Mouse (Mus musculus) urinary bladder, postnatal 36 days (tissue): ENCODE measurements around the gene Dagla.
A peak's percentile ranks its signal among the peaks of the same experiment; 100 is the strongest.

Source experiments
- DNase-seq, 2 experiments: peaks; one replicate each; pipeline ENCODE4 v3.0.0; 2022; ENCODE audit warnings: low spot score in 2 of 2, mixed read lengths in 1 of 2

Gene Dagla

GRCm38 (mm10) chr19:10304810-10305544, at the start of gene Dagla:
Gene Dagla, minus strand, starts transcription at chr19:10304877.
- peak; percentile 71 to 72 for DNase-seq

DNA sequence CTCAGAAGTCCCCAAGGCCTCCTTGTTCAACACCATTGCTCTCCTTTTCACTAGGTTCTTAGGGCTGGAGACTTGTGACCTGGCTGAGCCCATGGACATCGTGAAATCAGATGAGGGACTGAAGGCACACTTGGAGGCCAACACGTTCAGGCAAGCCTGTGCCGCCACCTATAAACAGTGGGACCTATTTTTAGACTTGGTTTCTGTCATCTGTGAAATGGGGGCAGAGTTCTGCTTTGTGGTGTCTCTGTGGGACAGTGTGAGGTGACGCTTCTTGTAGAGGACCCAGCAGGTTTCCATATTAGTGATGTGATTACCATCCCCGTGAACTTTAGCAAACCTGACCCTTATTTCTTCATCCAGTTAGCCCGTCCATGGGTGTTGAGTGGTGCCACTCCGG, 47.5 kb upstream of the Dagla start:
- DNase-seq = no peak

DNA sequence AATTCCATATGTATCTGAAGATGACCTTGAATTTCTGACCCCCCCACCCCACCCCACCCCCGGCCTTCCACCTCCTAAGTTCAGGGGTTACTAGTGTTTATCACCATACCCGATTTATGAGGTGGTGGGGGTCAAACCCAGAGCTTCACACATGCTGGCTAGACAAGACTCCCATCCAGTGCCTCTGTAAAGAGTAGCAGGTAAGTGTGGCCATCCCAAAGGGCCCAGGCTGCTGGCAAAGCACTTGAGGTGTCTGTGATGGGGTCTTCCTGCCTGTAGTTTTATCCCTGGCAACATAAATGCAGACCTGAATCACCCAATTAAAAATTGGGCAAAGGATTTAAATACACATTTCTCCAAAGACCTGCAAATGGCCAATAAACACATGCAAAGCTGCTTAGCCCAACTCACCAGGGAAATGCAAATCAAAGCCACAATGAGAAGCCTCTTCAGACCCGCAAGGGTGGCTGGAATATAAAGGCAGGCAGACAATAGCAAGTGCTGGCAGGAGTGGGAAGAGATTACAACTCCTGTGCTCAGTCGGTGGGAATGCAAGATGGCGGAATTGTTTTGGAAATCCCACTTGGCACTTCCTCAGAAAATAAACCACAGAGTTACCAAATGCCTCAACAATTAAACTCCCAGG, 43.1 kb upstream of the Dagla start:
- no peak for DNase-seq

DNA sequence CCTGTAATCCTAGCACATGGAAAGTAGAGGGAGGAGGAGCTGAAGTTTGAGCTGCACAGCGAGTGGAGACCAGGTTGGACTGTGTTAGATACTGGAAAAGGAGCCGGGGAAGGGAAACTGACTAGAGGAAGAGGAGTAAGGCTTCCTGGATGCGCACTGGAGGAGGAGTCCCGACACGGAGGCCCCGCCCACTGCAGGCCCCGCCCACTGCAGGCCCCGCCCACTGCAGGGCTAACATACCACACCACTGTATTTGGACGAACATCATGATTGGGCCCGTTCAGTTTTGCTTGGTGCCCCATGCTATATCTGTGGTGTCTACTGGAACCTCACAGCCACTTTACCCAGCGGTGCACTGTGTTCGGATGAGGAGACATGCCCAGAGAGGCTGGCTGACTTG, 41.0 kb upstream of the Dagla start:
- DNase-seq = no peak

GRCm38 (mm10) chr19:10343866-10344265, 39.2 kb upstream of the Dagla start:
- DNase-seq = no peak

- peak in 1 of 2 experiments; percentile 26 for DNase-seq
Measured at GRCm38 (mm10) chr19:10341817-10342439, 37.3 kb upstream of the Dagla start.

DNA sequence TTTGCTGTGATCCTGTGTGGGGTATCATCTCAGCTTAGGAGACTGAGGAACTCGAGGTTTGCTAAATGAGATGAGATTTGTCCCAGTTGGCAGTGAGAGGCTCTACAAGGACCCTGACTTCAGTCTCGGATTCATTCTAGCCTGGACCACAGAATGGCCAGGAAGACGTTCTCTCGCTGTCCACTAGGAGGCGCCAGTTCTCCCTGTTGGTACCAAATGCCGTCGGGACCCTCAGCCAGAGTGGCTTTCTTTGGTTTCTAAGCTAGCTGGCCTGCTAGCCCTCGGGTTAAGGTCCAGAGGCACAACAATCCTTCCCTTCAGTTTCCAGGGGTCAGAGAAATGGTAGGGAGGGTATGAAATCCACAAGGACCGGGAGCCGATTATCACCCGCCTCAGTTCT, 36.5 kb upstream of the Dagla start:
- no peak for DNase-seq

DNA sequence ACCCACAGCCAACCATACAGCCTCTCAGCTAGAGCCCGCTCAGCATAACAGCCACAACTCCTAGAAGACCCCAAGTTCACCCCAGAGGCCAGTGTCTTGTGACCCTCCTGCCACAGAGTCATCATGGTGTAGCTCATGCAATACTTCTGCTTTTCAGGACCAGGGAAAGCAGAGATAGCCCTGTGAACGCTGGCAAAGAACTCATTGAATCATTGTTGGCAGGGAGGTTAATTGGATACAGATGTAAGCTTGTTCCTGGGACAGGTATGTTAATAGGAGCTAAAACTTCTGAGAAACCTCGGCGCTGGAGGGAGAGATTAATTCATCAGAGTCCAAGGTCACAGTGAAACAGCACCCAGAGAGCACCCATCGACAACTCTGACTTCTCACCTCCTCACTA, 36.0 kb upstream of the Dagla start:
- DNase-seq = no peak

DNA sequence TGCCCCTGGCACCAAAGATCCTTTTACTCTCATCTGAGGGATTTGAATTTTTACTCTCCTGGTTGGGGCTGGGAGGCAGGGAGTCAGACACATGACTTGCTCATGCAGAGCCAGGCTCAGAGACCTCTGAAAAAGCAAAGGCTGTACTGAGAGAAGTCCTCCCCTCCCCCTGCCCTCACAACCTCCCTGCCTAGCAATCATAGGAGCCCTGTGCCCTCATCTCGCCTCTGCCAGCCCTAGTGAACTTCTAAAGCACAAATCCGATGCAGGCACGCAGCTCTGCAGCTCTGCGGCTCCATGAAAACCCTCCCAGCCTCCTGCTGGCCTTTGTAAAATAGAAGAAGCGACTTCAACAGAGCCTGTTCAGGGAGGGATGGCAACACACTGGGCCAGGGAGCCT, 34.6 kb upstream of the Dagla start:
- no peak for DNase-seq

DNA sequence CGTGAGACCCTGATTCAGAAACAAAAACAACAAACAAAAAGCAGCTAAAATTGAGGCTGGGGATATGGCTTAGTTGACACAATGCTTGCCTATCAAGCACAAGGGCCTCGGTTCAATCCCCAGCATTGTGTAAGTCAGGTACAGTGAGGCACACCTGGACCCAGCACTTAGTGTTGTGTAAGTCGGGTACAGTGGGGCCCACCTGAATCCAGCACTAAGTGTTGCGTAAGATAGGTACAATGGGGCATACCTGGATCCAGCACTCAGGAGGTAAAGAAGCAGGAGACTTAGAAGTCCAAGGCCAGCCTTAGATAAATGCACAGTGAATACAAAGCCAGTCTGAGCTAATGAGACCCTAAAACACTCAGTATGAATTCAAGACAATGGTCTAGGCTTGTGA, 34.0 kb upstream of the Dagla start:
- no peak for DNase-seq

GRCm38 (mm10) chr19:10334467-10334866, 29.8 kb upstream of the Dagla start:
- no peak for DNase-seq

GRCm38 (mm10) chr19:10333545-10334252, 29.0 kb upstream of the Dagla start:
- DNase-seq = peak; percentile 36 to 55

GRCm38 (mm10) chr19:10331706-10332105, 27.0 kb upstream of the Dagla start:
- no peak for DNase-seq

DNA sequence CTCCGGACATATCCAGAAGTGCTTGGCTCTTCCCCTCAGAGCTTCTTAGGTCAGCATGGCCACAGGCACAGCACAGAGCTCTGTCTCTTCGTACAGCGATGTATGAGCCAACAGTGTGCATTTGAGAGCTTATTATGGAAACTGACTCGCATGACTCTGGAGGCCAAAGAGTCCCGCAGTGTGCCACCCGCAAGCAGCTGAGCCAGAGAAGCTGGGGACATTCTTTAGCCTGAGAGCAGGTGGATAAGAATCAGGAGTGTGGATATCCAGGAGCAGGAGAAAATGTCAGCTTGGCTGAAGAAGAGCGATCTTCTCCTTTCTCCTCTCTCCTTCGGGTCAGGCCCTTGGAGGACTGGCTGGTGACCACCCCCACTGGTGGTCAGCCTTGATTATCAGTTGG, 24.4 kb upstream of the Dagla start:
- DNase-seq = no peak

- no peak for DNase-seq
Measured at GRCm38 (mm10) chr19:10326609-10327008, 21.9 kb upstream of the Dagla start.

- no peak for DNase-seq
Measured at GRCm38 (mm10) chr19:10323860-10324259, 19.2 kb upstream of the Dagla start.

DNA sequence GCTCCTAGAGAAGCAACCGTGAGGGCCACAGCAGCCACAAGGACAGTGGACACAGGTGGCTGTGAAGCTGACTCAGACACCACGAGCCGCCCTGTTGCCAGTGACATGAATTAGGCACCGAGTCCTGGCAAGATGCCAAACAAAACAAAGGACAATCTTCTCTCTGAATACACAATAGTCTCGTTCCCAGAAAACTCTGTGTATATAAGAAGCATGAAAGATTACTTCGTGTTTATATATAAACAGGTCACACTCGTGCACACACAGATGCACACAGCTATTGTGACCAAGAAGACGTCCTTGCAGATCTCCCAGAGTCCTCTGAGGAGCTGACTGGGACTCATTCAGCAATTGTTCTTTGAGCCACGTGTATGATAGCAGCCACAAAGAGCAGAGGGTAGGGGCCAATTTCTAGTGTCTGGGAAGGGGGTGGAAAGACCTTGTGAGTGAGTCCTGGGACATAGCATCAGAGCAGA, 18.7 kb upstream of the Dagla start:
- peak in 1 of 2 experiments; percentile 39 for DNase-seq

DNA sequence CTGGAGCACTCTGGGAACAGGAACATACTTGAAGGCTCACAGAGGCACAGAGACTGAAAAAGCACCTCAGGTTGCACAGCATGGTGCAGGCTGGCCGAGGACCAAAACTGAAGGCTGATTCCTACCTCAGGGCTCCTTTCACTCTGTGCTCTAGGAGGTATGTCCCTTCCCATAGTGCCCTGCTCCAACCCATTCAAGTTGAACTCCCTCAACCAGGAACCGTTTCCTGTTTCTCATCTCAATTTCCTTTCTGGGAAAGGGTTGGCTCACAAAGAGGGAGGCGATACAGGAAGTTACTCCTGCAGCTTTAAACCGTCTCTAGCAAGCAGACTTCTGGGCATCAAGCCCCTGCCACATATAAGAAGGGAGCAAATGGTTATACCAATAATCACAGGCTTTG, 13.1 kb upstream of the Dagla start:
- DNase-seq = no peak

DNA sequence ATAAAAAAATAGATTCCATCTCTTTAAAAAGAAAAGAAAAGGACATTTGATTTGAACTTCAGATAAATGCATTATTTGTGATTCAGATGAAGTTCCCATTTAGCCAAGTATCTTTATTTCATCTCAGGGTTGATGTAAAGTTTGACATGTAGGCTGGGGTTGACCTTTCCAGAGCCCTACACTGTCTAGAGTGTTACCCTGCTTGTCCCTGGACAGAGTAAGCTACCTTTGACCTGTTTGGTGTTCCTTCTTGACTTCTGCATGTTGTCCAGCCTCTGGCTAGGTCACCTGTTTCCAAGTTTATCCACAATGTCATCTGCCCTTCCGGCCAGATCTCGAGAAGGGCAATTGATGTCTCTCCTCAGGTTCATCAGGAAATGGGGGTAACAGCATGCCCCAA, 12.7 kb upstream of the Dagla start:
- DNase-seq = no peak

- DNase-seq = no peak
Measured at GRCm38 (mm10) chr19:10316956-10317355, 12.3 kb upstream of the Dagla start.

- no peak for DNase-seq
Measured at GRCm38 (mm10) chr19:10312072-10312471, 7.4 kb upstream of the Dagla start.

DNA sequence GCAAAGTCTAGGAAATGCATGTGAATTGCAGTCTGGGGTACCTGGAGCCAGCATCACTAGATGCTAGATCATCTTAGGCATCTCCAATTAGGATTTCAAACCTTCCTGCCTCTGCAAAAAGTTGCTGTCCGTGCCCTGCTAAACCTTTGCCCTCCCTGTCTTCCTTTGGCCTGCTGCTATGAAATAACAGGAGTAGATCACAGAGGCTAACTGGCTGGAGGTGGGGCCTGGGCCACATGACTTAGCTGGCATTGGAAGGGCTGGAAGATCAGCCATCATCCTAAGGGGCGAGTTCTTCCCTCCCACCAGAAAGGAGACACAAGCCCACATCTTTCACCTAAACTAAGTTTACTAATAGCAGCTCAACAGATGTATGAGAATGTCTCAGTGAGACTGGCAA, 4.3 kb upstream of the Dagla start:
- DNase-seq = no peak
